Mouse (Mus musculus) limb, embryonic 14.5 days (tissue): ENCODE results near the gene Rorc. TPM values are rescaled to one million over a fixed set of nuclear protein-coding genes. Genes with fewer than 3 reads are reported as not detected.

ENCODE experiments used
- ATAC-seq: fragments of 200-750 bp; cut with Nextera tagmentation; 2 replicates; pipeline ENCODE4 v1.8.0; 2017; ENCODE audit warnings: low read depth, moderate number of reproducible peaks, moderate TSS enrichment; ENCODE audit not compliant: low FRiP score
- DNase-seq: peaks from one replicate; pipeline ENCODE4 v3.0.0-alpha.2; 2015; ENCODE audit warnings: low spot score
- H3K27ac ChIP-seq: fragments of 300-500 bp; sonication (generic); replicated peaks from 2 replicates; pipeline ENCODE4 v1.5.1; 2014; ENCODE audit warnings: low read depth, mild to moderate bottlenecking, low read length, moderate library complexity, mixed read lengths
- H3K27me3 ChIP-seq: fragments of 300-500 bp; sonication (generic); 2 replicates; pipeline ENCODE4 v1.6.1; 2014; ENCODE audit warnings: low read length, mixed read lengths; ENCODE audit not compliant: control insufficient read depth, insufficient read depth
- H3K36me3 ChIP-seq: fragments of 300-500 bp; sonication (generic); 2 replicates; pipeline ENCODE4 v1.6.1; 2014; ENCODE audit warnings: mild to moderate bottlenecking, low read length, moderate library complexity, mixed read lengths; ENCODE audit not compliant: control insufficient read depth, insufficient read depth
- H3K4me1 ChIP-seq: fragments of 300-500 bp; sonication (generic); 2 replicates; pipeline ENCODE4 v1.6.1; 2014; ENCODE audit warnings: antibody characterized with exemption, low read length, mixed read lengths; ENCODE audit not compliant: control insufficient read depth, insufficient read depth
- H3K4me2 ChIP-seq: fragments of 300-500 bp; sonication (generic); replicated peaks from 2 replicates; pipeline ENCODE4 v1.6.1; 2014; ENCODE audit warnings: low read depth, mild to moderate bottlenecking, low read length, moderate library complexity; ENCODE audit not compliant: severe bottlenecking
- H3K4me3 ChIP-seq: fragments of 300-500 bp; sonication (generic); replicated peaks from 2 replicates; pipeline ENCODE4 v1.5.1; 2014; ENCODE audit warnings: low read length
- H3K9ac ChIP-seq: fragments of 300-500 bp; sonication (generic); 2 replicates; pipeline ENCODE4 v1.6.1; 2014; ENCODE audit warnings: mild to moderate bottlenecking, low read depth, low read length, moderate library complexity; ENCODE audit not compliant: severe bottlenecking
- H3K9me3 ChIP-seq: fragments of 300-500 bp; sonication (generic); 2 replicates; pipeline ENCODE4 v1.6.1; 2016; ENCODE audit warnings: low read length; ENCODE audit not compliant: control insufficient read depth
- POLR2A ChIP-seq: fragments of 200-500 bp; IDR thresholded peaks from 2 replicates; pipeline ENCODE4 v1.8.0; 2012; ENCODE audit warnings: inconsistent platforms, mild to moderate bottlenecking, moderate library complexity, borderline replicate concordance; ENCODE audit not compliant: insufficient read depth, insufficient read length; ENCODE audit errors: extremely low read depth
- WGBS: fragments of 180-500 bp; shearing (Covaris S2); extraction: QIAGEN DNeasy Blood & Tissue Kit; methylation state at CpG from one replicate; pipeline ENCODE4 v1.1.7; 2014; 5-methylcytosine and 5-hydroxymethylcytosine counted together
- polyA plus RNA-seq, 2 experiments: library from polyadenylated mRNA; depleted of rRNA in 1 of 2; stranded (reverse) in 1 of 2; unstranded in 1 of 2; fragments of >200 nt; fragmentation: Nextera tagmentation in 1 of 2; extraction: Ambion mirVana in 1 of 2; gene quantifications; 2 replicates each; pipeline versions ENCODE4 v1.2.1 to v1.2.3; 2012 to 2014

The Rorc gene
- polyA plus RNA-seq, 2 experiments = 2.3 TPM

DNA sequence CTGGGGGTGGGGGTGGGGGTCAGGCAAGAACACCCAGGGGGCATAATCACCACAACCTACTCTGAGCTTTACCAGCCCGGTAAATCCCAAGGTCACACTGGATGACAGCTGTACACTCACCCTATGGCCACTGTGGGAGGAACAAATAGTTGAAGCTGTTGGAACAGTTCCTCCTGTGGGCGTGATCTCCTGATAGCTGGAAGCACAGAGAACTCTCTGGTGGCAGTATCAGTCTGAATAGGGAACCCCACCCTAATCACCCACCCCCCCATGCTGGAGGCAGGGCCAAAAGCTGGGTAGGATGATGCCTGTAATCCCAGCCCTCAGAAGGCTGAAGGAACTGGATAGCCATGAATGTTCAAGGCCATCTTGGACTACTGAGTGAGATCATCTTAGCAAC, 2.9 kb upstream of the Rorc start:
- Histone ChIP-seq H3K36me3 (no peaks in the 10 kb centered on the region), H3K27ac (no peak overlapping the region), H3K4me1 (peaks cover 26% of the 10 kb centered on the region), H3K4me2 (no peak overlapping the region), H3K27me3 (peaks cover 12% of the 10 kb centered on the region; the same call in 1 of the 2 replicates), H3K9me3 (no peaks in the 10 kb centered on the region), H3K4me3 (no peak overlapping the region), H3K9ac (no peak overlapping the region)
- ATAC-seq = no peak
- WGBS = 57% methylated on average over 2 of the region's 2 CpGs
- TF ChIP-seq POLR2A = no peak
- no peak for DNase-seq

DNA sequence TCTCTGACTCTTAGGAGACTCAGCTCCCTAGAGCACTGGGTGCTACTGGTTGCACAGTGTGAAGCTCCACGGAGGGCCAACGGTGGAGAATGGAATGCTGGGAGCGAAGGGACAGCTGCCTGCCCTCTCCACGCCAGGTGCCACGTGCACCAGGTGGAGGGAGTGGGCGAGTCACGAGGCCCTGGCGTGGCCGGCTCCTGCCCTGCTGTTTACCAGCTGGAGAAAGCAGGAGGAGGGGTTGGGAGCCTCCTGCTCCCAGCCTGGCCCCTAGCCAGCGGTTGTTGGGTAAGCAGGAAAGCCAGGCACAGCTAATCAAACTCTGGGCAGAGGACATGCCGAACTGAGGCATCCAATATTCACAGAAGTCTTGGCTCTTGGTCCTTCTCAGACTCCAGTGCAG, 957 bp upstream of the Rorc start:
- Histone ChIP-seq H3K4me1 (peaks cover 26% of the 10 kb centered on the region), H3K36me3 (no peaks in the 10 kb centered on the region), H3K27ac (no peak overlapping the region), H3K27me3 (no peaks in the 10 kb centered on the region), H3K4me2 (peak overlapping the region; percentile 21), H3K9ac (0 out of 2 replicates have a peak overlapping the region, but pooled peaks have one; percentile 7), H3K9me3 (no peaks in the 10 kb centered on the region), H3K4me3 (no peak overlapping the region)
- TF ChIP-seq POLR2A = no peak
- WGBS = under 1% methylated on average over 11 of the region's 11 CpGs
- ATAC-seq (peak; percentile 67), DNase-seq (peak; percentile 48)

- no peak for TF ChIP-seq POLR2A
- ATAC-seq (peak; percentile 17), DNase-seq (no peak)
- no peaks in the 10 kb centered on the region for H3K27me3 ChIP-seq
- H3K9ac ChIP-seq = no peak overlapping the region
- no peak overlapping the region for H3K4me3 ChIP-seq
- no peak overlapping the region for H3K27ac ChIP-seq
- WGBS = 0% methylated on average over 2 of the region's 3 CpGs
- H3K4me2 ChIP-seq = peak overlapping the region; percentile 21
- peaks cover 29% of the 10 kb centered on the region for H3K4me1 ChIP-seq
- H3K9me3 ChIP-seq = no peaks in the 10 kb centered on the region
- H3K36me3 ChIP-seq = no peaks in the 10 kb centered on the region
Observed at GRCm38 (mm10) chr3:94372038-94372437, 556 bp upstream of the Rorc start.

DNA sequence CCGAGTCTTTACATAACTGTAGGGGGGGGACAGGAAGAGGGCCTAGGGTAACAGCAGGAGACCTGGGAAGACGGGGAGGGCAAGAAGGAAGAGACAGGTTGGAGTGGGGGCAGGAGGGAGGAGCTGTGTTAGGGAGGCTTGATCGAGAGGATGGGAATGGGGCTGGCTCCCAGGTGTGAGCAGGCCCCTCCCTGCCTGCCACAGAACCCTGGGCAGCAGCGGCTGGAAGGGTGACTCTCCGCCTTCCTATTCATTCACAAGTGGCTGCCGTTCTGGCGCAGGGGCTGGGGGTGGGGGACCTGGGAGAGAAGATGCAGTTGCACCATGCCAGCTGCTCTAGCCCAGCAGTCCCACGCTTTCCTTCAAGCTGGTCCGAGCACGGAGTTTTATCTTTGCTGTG, 496 bp downstream of the Rorc start:
- Histone ChIP-seq H3K27me3 (no peaks in the 10 kb centered on the region), H3K4me2 (peak overlapping the region; percentile 43), H3K4me3 (peak overlapping the region; percentile 11), H3K4me1 (peaks cover 34% of the 10 kb centered on the region), H3K27ac (no peak overlapping the region), H3K36me3 (no peaks in the 10 kb centered on the region), H3K9me3 (no peaks in the 10 kb centered on the region), H3K9ac (peak overlapping the region; percentile 25)
- DNase-seq (no peak), ATAC-seq (no peak)
- WGBS = 5% methylated on average over 10 of the region's 10 CpGs
- TF ChIP-seq POLR2A = no peak

- no peak for ATAC-seq
- peak overlapping the region; percentile 43 for H3K4me2 ChIP-seq
- 2% methylated on average over 5 of the region's 5 CpGs for WGBS
- peak overlapping the region; percentile 11; the same call in 1 of the 2 replicates for H3K4me3 ChIP-seq
- DNase-seq = peak; percentile 27
- TF ChIP-seq POLR2A = no peak
- H3K36me3 ChIP-seq = no peaks in the 10 kb centered on the region
- H3K27me3 ChIP-seq = no peaks in the 10 kb centered on the region
- H3K27ac ChIP-seq = no peak overlapping the region
- peaks cover 34% of the 10 kb centered on the region for H3K4me1 ChIP-seq
- H3K9ac ChIP-seq = peak overlapping the region; percentile 25
- no peaks in the 10 kb centered on the region for H3K9me3 ChIP-seq
Observed at GRCm38 (mm10) chr3:94373597-94374011, 1.0 kb downstream of the Rorc start.

- Histone ChIP-seq H3K4me2 (no peak overlapping the region), H3K9me3 (no peaks in the 10 kb centered on the region), H3K36me3 (no peaks in the 10 kb centered on the region), H3K4me1 (peaks cover 34% of the 10 kb centered on the region), H3K27ac (no peak overlapping the region), H3K4me3 (no peak overlapping the region), H3K27me3 (no peaks in the 10 kb centered on the region), H3K9ac (no peak overlapping the region)
- no peak for ATAC-seq
- DNase-seq = no peak
- no peak for TF ChIP-seq POLR2A
Observed at GRCm38 (mm10) chr3:94374636-94375035, 2.0 kb downstream of the Rorc start.
